Mouse (Mus musculus): Measurements from ENCODE around the gene Plekhb2.

DNA sequence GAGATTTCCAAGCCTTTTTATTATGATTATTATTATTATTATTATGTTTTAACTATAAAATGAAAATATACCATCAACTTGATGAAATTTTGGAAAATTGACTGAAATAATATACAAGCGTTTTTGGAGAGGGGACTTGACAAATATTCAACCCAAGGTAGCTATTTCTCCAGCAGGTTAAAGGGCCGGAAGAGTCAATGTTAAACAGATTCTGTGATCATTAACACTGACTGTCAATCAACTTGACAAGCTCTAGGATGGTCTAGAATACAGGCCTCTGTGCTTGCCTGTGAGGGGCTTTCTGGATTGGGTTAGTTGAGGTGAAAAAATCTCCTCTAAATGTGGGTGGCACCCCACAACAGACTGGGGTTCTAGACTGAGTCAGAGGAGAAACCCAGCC lies 4.0 kb downstream of the Plekhb2 start:
- no peak for TF ChIP-seq CTCF (conservative IDR thresholded peaks at IDR 0.05; ENCODE audit: low read length)
- no peak for TF ChIP-seq NANOG (IDR thresholded peaks at IDR 0.05; ENCODE audit: borderline replicate concordance, low read length)

Measured in E14TG2a.4 (cell line).